Mouse (Mus musculus): ENCODE measurements around the gene Hjurp. TPM values are rescaled to one million over a fixed set of nuclear protein-coding genes. Genes with fewer than 3 reads are reported as not detected.

Hjurp gene
- polyA plus RNA-seq, 1 experiment, result 12.8 TPM

GRCm38 (mm10) chr1:88215466-88216380 is 61.7 kb downstream of the Hjurp start:
- peak; percentile 15 for DNase-seq
- H3K4me3 ChIP-seq (ENCODE audit: insufficient read depth, low read depth, low read length), result no peak overlapping the region
- H3K27ac ChIP-seq (ENCODE audit: insufficient read depth, low read depth, low read length), result no peak overlapping the region
- 73% methylated on average over 10 of the region's 10 CpGs for WGBS
- H3K36me3 ChIP-seq (ENCODE audit: control insufficient read depth, insufficient read depth, low read length), result no peaks in the 10 kb centered on the region
- TF ChIP-seq POLR2A (IDR thresholded peaks at IDR 0.05; ENCODE audit: low read depth, low read length), result no peak
- no peaks in the 10 kb centered on the region for H3K4me1 ChIP-seq (ENCODE audit: control insufficient read depth, insufficient read depth, low read length)
- H3K27me3 ChIP-seq (replicated peaks; ENCODE audit: control insufficient read depth, insufficient read depth, low read length), result no peaks in the 10 kb centered on the region

- H3K36me3 ChIP-seq (ENCODE audit: control insufficient read depth, insufficient read depth, low read length), result no peaks in the 10 kb centered on the region
- no peak for DNase-seq
- H3K27ac ChIP-seq (ENCODE audit: insufficient read depth, low read depth, low read length), result no peak overlapping the region
- no peaks in the 10 kb centered on the region for H3K27me3 ChIP-seq (replicated peaks; ENCODE audit: control insufficient read depth, insufficient read depth, low read length)
- 76% methylated on average over 2 of the region's 2 CpGs for WGBS
- no peaks in the 10 kb centered on the region for H3K4me1 ChIP-seq (ENCODE audit: control insufficient read depth, insufficient read depth, low read length)
- no peak for TF ChIP-seq POLR2A (IDR thresholded peaks at IDR 0.05; ENCODE audit: low read depth, low read length)
- no peak for TF ChIP-seq CTCF (conservative IDR thresholded peaks at IDR 0.05; ENCODE audit: insufficient read depth, insufficient read length, low read depth, low read length)
- H3K4me3 ChIP-seq (ENCODE audit: insufficient read depth, low read depth, low read length), result no peak overlapping the region
These were observed 62.9 kb downstream of the Hjurp start for GRCm38 (mm10) chr1:88214462-88214952.

GRCm38 (mm10) chr1:88213766-88214461 is 63.5 kb downstream of the Hjurp start:
- no peaks in the 10 kb centered on the region for H3K36me3 ChIP-seq (ENCODE audit: control insufficient read depth, insufficient read depth, low read length)
- H3K27ac ChIP-seq (ENCODE audit: insufficient read depth, low read depth, low read length), result no peak overlapping the region
- H3K27me3 ChIP-seq (replicated peaks; ENCODE audit: control insufficient read depth, insufficient read depth, low read length), result no peaks in the 10 kb centered on the region
- H3K4me3 ChIP-seq (ENCODE audit: insufficient read depth, low read depth, low read length), result no peak overlapping the region
- TF ChIP-seq CTCF (conservative IDR thresholded peaks at IDR 0.05; ENCODE audit: insufficient read depth, insufficient read length, low read depth, low read length), result no peak
- TF ChIP-seq POLR2A (IDR thresholded peaks at IDR 0.05; ENCODE audit: low read depth, low read length), result no peak
- DNase-seq, result peak; percentile 32
- no peaks in the 10 kb centered on the region for H3K4me1 ChIP-seq (ENCODE audit: control insufficient read depth, insufficient read depth, low read length)
- WGBS, result 71% methylated on average over 2 of the region's 2 CpGs

- Histone ChIP-seq H3K4me1 (ENCODE audit: control insufficient read depth, insufficient read depth, low read length) (no peaks in the 10 kb centered on the region), H3K4me3 (ENCODE audit: insufficient read depth, low read depth, low read length) (no peak overlapping the region), H3K36me3 (ENCODE audit: control insufficient read depth, insufficient read depth, low read length) (no peaks in the 10 kb centered on the region), H3K27me3 (replicated peaks; ENCODE audit: control insufficient read depth, insufficient read depth, low read length) (no peaks in the 10 kb centered on the region), H3K27ac (ENCODE audit: insufficient read depth, low read depth, low read length) (no peak overlapping the region)
- DNase-seq, result no peak
- 77% methylated on average over 1 of the region's 1 CpGs for WGBS
- no peak for TF ChIP-seq CTCF (conservative IDR thresholded peaks at IDR 0.05; ENCODE audit: insufficient read depth, insufficient read length, low read depth, low read length)
- TF ChIP-seq POLR2A (IDR thresholded peaks at IDR 0.05; ENCODE audit: low read depth, low read length), result no peak
These were observed 64.4 kb downstream of the Hjurp start for GRCm38 (mm10) chr1:88213061-88213460.

Other genes starting within 250 kb of the Hjurp start
- 129 and 166 TPM in 2 replicates for gene Ugt1a10, start 222.2 kb downstream of the Hjurp start, polyA plus RNA-seq (2012; rRNA removed)
- 3.2 and 5.1 TPM in 2 replicates for gene Ugt1a9, start 206.8 kb downstream of the Hjurp start, polyA plus RNA-seq (2012; rRNA removed)
- 0.20 and 0.22 TPM in 2 replicates for gene Ugt1a8, start 189.8 kb downstream of the Hjurp start, polyA plus RNA-seq (2012; rRNA removed)
- 85.2 and 96.9 TPM in 2 replicates for gene Ugt1a7c, start 182.6 kb downstream of the Hjurp start, polyA plus RNA-seq (2012; rRNA removed)
- gene Ugt1a6b, start 174.4 kb downstream of the Hjurp start, polyA plus RNA-seq (2012; rRNA removed), result 8.5 and 10.5 TPM in 2 replicates
- gene Ugt1a6a, start 142.8 kb downstream of the Hjurp start, polyA plus RNA-seq (2012; rRNA removed), result 20.9 and 21.1 TPM in 2 replicates
- gene Ugt1a5, start 111.6 kb downstream of the Hjurp start, polyA plus RNA-seq (2012; rRNA removed), result 0.59 and 0.90 TPM in 2 replicates
- gene Ugt1a2, start 77.0 kb downstream of the Hjurp start, polyA plus RNA-seq (2012; rRNA removed), result 1,010 and 1,230 TPM in 2 replicates
- gene Dnajb3, start 71.9 kb downstream of the Hjurp start, polyA plus RNA-seq (2012; rRNA removed), result 1.6 and 1.9 TPM in 2 replicates
- gene Ugt1a1, start 65.7 kb downstream of the Hjurp start, polyA plus RNA-seq (2012; rRNA removed), result 25.5 and 31.7 TPM in 2 replicates
- 0.08 TPM in 2 replicates for gene Mroh2a, start 50.6 kb downstream of the Hjurp start, polyA plus RNA-seq (2012; rRNA removed)
- not detected in 2 replicates for gene Trpm8, start within 50 bp of the Hjurp start, polyA plus RNA-seq (2012; rRNA removed)
- gene Spp2, start 129.3 kb upstream of the Hjurp start, polyA plus RNA-seq (2012; rRNA removed), result 1,106 and 1,181 TPM in 2 replicates
- not detected in 2 replicates for gene Glrp1, start 232.4 kb upstream of the Hjurp start, polyA plus RNA-seq (2012; rRNA removed)

Data from kidney, adult 2 months (tissue).